Mouse (Mus musculus) neutrophil, adult 65 days (primary cell): ENCODE data around the gene Nptn. TPM values are rescaled to one million over a fixed set of nuclear protein-coding genes. Genes with fewer than 3 reads are reported as not detected.

Source experiments
- total RNA-seq: library from RNA; stranded (reverse); gene quantifications from 2 replicates; pipeline ENCODE4 v1.2.4, GENCODE M21; 2023

Gene Nptn
- total RNA-seq: 138 and 185 TPM in 2 replicates

GRCm38 (mm10) chr9:58581958-58582540 is at the start of gene Nptn:
Nptn (plus strand) TSS chr9:58582240.

DNA sequence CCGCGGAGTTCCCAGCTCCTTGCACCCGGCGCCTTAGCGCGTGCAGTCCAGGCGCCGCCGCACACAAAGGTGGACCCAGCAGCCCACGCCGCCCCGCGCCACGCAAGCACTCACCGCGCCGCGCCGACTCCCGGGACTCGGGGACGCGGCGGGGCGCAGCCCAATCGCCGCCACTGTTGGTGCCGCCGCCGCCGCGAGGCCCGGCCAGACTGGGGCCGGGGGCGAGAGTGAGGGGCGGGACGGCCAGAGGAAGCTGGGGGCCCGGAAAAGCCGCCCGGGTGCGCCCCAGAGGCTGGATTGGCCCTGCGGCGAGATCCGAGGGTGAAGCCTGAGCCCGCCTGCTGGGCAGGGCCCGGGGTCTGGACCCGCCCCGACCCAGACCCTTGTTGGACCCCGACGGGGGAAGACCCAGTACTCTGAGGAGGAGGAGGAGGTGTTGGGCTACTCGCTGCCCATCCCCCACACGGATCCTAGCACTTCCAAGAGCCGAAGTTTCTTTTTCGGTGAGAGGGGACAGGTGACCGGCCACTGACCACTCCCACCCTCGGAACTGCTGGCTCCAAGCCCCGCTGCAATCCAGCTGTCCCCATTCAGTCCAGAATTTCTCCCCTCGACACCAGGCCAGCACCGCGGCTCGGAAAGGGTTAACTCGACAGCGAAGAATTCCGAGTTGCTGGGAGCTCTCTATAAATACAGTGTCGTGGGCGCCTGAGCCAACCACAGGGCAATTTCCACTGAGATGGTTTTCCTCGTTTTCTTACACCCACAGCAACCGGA is 26.9 kb upstream of the Nptn start, which contains the start of gene Cd276:
Gene Cd276, minus strand, starts transcription at position 530 of the 777 bp plus-strand sequence.

Other genes with a start within 250 kb of the Nptn start
- gene Tbc1d21, start 211.8 kb upstream of the Nptn start, total RNA-seq: not detected in 2 replicates
- gene Insyn1, start 93.6 kb upstream of the Nptn start, total RNA-seq: not detected in 2 replicates
- gene Cd276, start 26.8 kb upstream of the Nptn start, total RNA-seq: 0.57 and 0.92 TPM in 2 replicates
- gene Rec114, start 161.7 kb downstream of the Nptn start, total RNA-seq: not detected in 2 replicates
- not detected in 2 replicates for gene Hcn4, start 241.2 kb downstream of the Nptn start, total RNA-seq